Mouse (Mus musculus): ENCODE measurements at regions not wholly inside any gene's neighbourhood (a gene's known extent, or its start where the extent isn't known, plus 50 kb on each side); places are given as distances from the start of the nearest gene placed in this dataset.

DNA sequence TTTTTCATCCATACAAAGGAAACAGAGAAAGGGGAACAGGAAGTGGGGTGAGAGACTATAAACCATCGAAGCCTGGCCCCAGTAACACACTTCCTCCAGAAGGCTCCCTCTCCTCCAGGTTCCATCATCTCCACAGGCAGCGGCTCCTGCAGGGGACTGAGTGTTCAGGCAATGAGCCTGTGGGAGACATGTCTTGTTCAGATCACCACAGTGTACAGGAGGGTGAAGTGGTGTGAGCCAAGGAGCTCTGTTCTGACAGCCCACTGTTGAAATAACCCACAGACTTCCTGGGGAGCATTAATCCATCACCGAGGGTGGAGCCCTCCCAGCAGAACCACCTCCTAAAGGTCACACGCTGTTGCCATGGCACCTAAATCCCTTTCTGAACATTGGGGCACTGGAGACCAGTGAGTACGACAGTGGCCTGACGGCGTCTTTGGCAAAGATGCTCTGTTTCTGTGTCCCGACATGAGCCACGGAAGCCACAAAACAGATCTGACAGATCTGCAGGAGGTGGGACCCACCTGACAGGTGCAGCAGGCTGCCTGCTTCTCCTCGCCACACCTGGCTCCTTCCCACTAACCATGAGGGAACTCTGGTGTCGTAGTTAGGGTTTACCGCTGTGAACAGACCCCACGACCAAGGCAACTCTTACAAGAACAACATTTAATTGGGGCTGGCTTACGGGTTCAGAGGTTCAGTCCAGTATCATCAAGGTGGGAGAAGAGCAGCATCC is 60.9 kb downstream of the Psmg1 start:
- H3K9me3 ChIP-seq (replicated peaks; ENCODE audit: control insufficient read depth, low read length): no peaks in the 10 kb centered on the region
- H3K27ac ChIP-seq (ENCODE audit: low read length): peak overlapping the region; percentile 39; the same call in 1 of the 2 replicates
- H3K9ac ChIP-seq (ENCODE audit: low read depth, low read length): no peak overlapping the region
- H3K36me3 ChIP-seq (ENCODE audit: control insufficient read depth, insufficient read depth): no peaks in the 10 kb centered on the region
- H3K4me1 ChIP-seq (ENCODE audit: control insufficient read depth, low read depth, low read length): peaks cover 9% of the 10 kb centered on the region
- 52% methylated on average over 14 of the region's 14 CpGs for WGBS (ENCODE audit: insufficient replicate concordance)
- H3K4me2 ChIP-seq (ENCODE audit: low read depth, low read length): no peak overlapping the region
- H3K4me3 ChIP-seq (ENCODE audit: low read depth, low read length): no peak overlapping the region
- no peaks in the 10 kb centered on the region for H3K27me3 ChIP-seq (ENCODE audit: control insufficient read depth, insufficient read depth, low read depth, low read length)
- ATAC-seq (ENCODE audit: low read depth): no peak

DNA sequence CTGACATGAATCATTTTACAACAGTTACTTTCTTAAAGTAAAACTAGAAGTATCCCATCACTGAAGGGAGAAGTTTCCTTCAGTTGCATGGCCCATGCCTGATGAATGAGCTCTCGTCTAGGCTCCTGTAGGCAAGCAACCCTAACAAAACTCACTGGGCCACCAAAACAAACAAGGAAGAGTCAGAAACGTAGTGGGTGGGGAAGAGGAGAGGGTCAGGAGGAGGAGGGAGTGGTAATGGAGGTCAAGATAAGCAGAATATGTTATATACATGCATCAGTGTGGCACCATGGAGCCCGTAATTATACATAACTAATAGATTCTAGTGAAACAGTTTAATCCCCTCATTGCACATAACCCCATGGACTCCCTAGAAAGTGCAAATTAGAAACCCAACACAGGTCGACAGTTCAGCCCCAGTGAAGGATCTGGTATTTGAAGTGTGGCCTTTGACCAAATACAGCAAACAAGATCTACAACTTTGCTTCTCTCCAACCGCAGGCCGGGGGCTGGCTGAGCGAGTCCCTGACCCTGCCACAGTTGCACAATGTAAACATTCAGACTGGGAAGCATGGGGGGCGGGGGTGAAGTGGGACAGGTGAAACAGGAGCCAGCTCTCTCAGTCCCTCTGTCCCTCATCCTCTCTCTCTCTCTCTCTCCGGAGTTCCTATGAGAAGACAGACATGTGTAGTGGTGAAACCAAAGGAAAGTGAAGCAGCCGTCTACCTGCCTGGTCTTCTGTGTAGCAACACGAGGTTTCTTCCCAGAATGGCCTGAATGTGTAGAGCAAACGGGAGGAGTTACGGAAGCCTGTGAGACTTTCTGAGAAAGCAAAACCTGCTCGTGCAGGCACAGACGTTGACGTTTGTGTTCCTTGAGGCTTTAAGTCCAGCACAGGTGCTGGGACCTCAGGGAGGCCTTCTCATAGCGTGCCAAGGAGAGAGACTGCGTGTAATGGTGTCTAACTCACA is 62.2 kb downstream of the Psmg1 start:
- WGBS (ENCODE audit: insufficient replicate concordance): 46% methylated on average over 18 of the region's 18 CpGs
- no peak overlapping the region for H3K4me3 ChIP-seq (ENCODE audit: low read depth, low read length)
- peak; percentile 85 for ATAC-seq (ENCODE audit: low read depth)
- peaks cover 9% of the 10 kb centered on the region for H3K4me1 ChIP-seq (ENCODE audit: control insufficient read depth, low read depth, low read length)
- no peak overlapping the region for H3K4me2 ChIP-seq (ENCODE audit: low read depth, low read length)
- H3K27me3 ChIP-seq (ENCODE audit: control insufficient read depth, insufficient read depth, low read depth, low read length): no peaks in the 10 kb centered on the region
- H3K36me3 ChIP-seq (ENCODE audit: control insufficient read depth, insufficient read depth): no peaks in the 10 kb centered on the region
- H3K9me3 ChIP-seq (replicated peaks; ENCODE audit: control insufficient read depth, low read length): no peaks in the 10 kb centered on the region
- no peak overlapping the region for H3K9ac ChIP-seq (ENCODE audit: low read depth, low read length)
- H3K27ac ChIP-seq (ENCODE audit: low read length): peak overlapping the region; percentile 79

- WGBS (ENCODE audit: insufficient replicate concordance): 55% methylated on average over 6 of the region's 6 CpGs
- Histone ChIP-seq H3K4me3 (ENCODE audit: low read depth, low read length) (no peak overlapping the region), H3K4me1 (ENCODE audit: control insufficient read depth, low read depth, low read length) (peaks cover 9% of the 10 kb centered on the region), H3K27ac (ENCODE audit: low read length) (peak overlapping the region; percentile 40), H3K9me3 (replicated peaks; ENCODE audit: control insufficient read depth, low read length) (no peaks in the 10 kb centered on the region), H3K36me3 (ENCODE audit: control insufficient read depth, insufficient read depth) (no peaks in the 10 kb centered on the region), H3K4me2 (ENCODE audit: low read depth, low read length) (no peak overlapping the region), H3K27me3 (ENCODE audit: control insufficient read depth, insufficient read depth, low read depth, low read length) (no peaks in the 10 kb centered on the region), H3K9ac (ENCODE audit: low read depth, low read length) (no peak overlapping the region)
- peak; percentile 12; the same call in 1 of the 2 replicates for ATAC-seq (ENCODE audit: low read depth)
Observed at GRCm38 (mm10) chr16:95926558-95926957, 64.2 kb downstream of the Psmg1 start.

DNA sequence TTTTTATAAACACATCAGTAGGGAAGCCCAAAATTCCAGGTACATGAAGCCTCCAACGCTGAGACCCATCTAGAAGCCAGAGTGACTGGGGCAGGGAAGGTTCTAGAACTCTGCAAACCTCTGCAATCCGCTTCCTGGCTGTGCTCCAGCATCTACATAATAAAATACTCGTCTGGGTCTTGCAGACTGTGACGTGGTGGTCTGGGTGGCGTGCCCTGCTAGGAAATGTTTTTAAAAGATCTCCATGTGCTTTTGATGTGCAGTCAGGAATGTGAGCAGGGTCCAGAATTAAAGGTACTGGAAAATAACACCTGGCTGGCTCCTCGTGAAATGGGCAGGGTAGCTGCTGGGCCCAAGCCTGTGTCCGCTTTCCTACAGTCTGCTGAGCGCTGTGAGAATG is 66.0 kb downstream of the Psmg1 start:
- WGBS (ENCODE audit: insufficient replicate concordance): 56% methylated on average over 8 of the region's 8 CpGs
- no peak for ATAC-seq (ENCODE audit: low read depth)

GRCm38 (mm10) chr16:95923991-95924390 is 66.8 kb downstream of the Psmg1 start:
- Histone ChIP-seq H3K9ac (ENCODE audit: low read depth, low read length) (no peak overlapping the region), H3K36me3 (ENCODE audit: control insufficient read depth, insufficient read depth) (no peaks in the 10 kb centered on the region), H3K9me3 (replicated peaks; ENCODE audit: control insufficient read depth, low read length) (no peaks in the 10 kb centered on the region), H3K4me1 (ENCODE audit: control insufficient read depth, low read depth, low read length) (peaks cover 1% of the 10 kb centered on the region), H3K27me3 (ENCODE audit: control insufficient read depth, insufficient read depth, low read depth, low read length) (no peaks in the 10 kb centered on the region), H3K27ac (ENCODE audit: low read length) (no peak overlapping the region), H3K4me3 (ENCODE audit: low read depth, low read length) (no peak overlapping the region), H3K4me2 (ENCODE audit: low read depth, low read length) (no peak overlapping the region)
- 60% methylated on average over 7 of the region's 7 CpGs for WGBS (ENCODE audit: insufficient replicate concordance)
- ATAC-seq (ENCODE audit: low read depth): no peak

More for the DNA sequence above, 66.0 kb downstream of the Psmg1 start:
- Histone ChIP-seq H3K9ac (ENCODE audit: low read depth, low read length) (no peak overlapping the region), H3K4me2 (ENCODE audit: low read depth, low read length) (no peak overlapping the region), H3K27ac (ENCODE audit: low read length) (no peak overlapping the region), H3K36me3 (ENCODE audit: control insufficient read depth, insufficient read depth) (no peaks in the 10 kb centered on the region), H3K27me3 (ENCODE audit: control insufficient read depth, insufficient read depth, low read depth, low read length) (no peaks in the 10 kb centered on the region), H3K4me1 (ENCODE audit: control insufficient read depth, low read depth, low read length) (peaks cover 8% of the 10 kb centered on the region), H3K9me3 (replicated peaks; ENCODE audit: control insufficient read depth, low read length) (no peaks in the 10 kb centered on the region), H3K4me3 (ENCODE audit: low read depth, low read length) (no peak overlapping the region)

- 74% methylated on average over 9 of the region's 9 CpGs for WGBS (ENCODE audit: insufficient replicate concordance)
- no peaks in the 10 kb centered on the region for H3K36me3 ChIP-seq (ENCODE audit: control insufficient read depth, insufficient read depth)
- no peaks in the 10 kb centered on the region for H3K9me3 ChIP-seq (replicated peaks; ENCODE audit: control insufficient read depth, low read length)
- H3K4me2 ChIP-seq (ENCODE audit: low read depth, low read length): no peak overlapping the region
- ATAC-seq (ENCODE audit: low read depth): no peak
- no peak overlapping the region for H3K27ac ChIP-seq (ENCODE audit: low read length)
- H3K9ac ChIP-seq (ENCODE audit: low read depth, low read length): no peak overlapping the region
- no peak overlapping the region for H3K4me3 ChIP-seq (ENCODE audit: low read depth, low read length)
- H3K27me3 ChIP-seq (ENCODE audit: control insufficient read depth, insufficient read depth, low read depth, low read length): no peaks in the 10 kb centered on the region
- no peaks in the 10 kb centered on the region; the same call in 1 of the 2 replicates for H3K4me1 ChIP-seq (ENCODE audit: control insufficient read depth, low read depth, low read length)
Observed at GRCm38 (mm10) chr16:95922369-95922934, 68.3 kb downstream of the Psmg1 start.

- Histone ChIP-seq H3K27me3 (ENCODE audit: control insufficient read depth, insufficient read depth, low read depth, low read length) (no peaks in the 10 kb centered on the region), H3K9ac (ENCODE audit: low read depth, low read length) (no peak overlapping the region), H3K4me1 (ENCODE audit: control insufficient read depth, low read depth, low read length) (no peaks in the 10 kb centered on the region), H3K4me2 (ENCODE audit: low read depth, low read length) (no peak overlapping the region), H3K9me3 (replicated peaks; ENCODE audit: control insufficient read depth, low read length) (no peaks in the 10 kb centered on the region), H3K36me3 (ENCODE audit: control insufficient read depth, insufficient read depth) (no peaks in the 10 kb centered on the region), H3K4me3 (ENCODE audit: low read depth, low read length) (no peak overlapping the region), H3K27ac (ENCODE audit: low read length) (no peak overlapping the region)
- WGBS (ENCODE audit: insufficient replicate concordance): 51% methylated on average over 4 of the region's 4 CpGs
- no peak for ATAC-seq (ENCODE audit: low read depth)
Observed at GRCm38 (mm10) chr16:95921169-95921568, 69.6 kb downstream of the Psmg1 start.

DNA sequence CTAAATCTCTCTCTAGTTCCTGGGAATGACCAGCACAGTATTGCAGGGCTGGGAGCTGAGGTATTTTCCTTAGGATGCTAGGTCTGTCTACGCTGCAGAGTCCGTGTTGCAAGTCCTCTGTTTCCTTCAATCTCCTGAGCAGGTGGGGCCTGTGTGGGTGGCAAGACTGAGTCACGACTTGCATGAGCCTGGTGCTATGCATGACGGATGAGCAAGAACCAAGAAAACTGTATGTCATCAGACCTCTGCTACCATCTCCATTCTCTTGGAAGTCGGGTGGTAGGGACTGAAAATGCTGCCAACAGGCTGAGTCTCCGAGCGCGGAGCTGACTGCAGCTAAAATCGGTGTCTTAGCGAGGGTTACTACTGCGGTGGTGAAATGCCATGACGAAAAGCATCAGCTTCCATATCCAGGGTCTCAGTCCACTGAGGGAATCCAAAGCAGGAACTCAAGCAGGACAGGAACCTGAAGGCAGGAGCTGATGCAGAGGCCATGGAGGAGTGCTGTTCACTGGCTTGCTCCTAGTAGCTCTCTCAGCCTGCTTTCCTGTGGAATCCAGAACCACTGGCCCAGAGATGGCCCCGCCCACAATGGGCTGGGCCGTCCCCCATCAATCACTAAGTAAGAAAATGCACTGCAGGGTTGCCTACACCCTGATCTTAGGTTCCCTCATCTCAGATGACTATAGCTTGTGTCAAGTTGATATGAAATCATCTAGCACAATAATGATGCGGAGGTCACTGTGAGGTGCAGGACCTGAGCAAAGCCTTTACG is 71.9 kb downstream of the Psmg1 start:
- Histone ChIP-seq H3K27ac (ENCODE audit: low read length) (no peak overlapping the region), H3K36me3 (ENCODE audit: control insufficient read depth, insufficient read depth) (no peaks in the 10 kb centered on the region), H3K27me3 (ENCODE audit: control insufficient read depth, insufficient read depth, low read depth, low read length) (no peaks in the 10 kb centered on the region), H3K4me3 (ENCODE audit: low read depth, low read length) (no peak overlapping the region), H3K4me2 (ENCODE audit: low read depth, low read length) (no peak overlapping the region), H3K4me1 (ENCODE audit: control insufficient read depth, low read depth, low read length) (no peaks in the 10 kb centered on the region), H3K9ac (ENCODE audit: low read depth, low read length) (no peak overlapping the region), H3K9me3 (replicated peaks; ENCODE audit: control insufficient read depth, low read length) (no peaks in the 10 kb centered on the region)
- ATAC-seq (ENCODE audit: low read depth): no peak
- WGBS (ENCODE audit: insufficient replicate concordance): 74% methylated on average over 16 of the region's 16 CpGs

Measured in liver, embryonic 16.5 days (tissue).